Mouse (Mus musculus): ENCODE results near the gene Fus. TPM values are rescaled to one million over a fixed set of nuclear protein-coding genes. Genes with fewer than 3 reads are reported as not detected.

Gene Fus
- total and polyA plus RNA-seq, 2 experiments from 2014 or later: 25.8 to 175 TPM

DNA sequence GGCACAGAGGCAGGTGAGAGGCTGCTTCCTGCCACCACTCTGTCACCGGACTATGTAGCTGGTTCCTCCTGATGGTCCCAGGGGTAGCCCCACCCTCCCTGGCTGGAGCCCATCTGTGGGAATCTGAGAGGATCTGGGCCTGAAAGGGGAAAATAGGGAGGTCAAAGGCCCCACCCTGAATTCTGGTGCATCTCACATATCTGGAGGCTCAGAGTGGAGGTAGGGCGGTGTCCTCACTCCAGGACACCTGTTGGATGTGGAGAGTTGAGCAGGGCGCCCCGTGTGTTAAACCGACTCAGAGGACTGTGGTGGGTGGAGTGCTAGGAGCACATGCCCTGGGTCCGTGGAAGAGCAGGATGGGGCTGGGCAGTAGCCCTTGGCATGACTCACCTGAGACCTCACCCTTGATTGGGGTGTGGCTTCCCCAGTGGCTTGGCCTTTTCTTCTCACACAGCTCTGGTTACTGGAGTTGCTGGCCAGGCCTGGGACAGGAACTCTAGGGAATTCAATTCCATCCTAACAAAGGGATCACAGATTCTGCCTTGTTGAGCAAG is 20.7 kb upstream of the Fus start, which contains the start of gene Prss36:
TSS of gene Prss36 (minus strand) at position 256 of the 554 bp plus-strand sequence.
- Histone ChIP-seq H3K36me3 (replicated peaks; ENCODE audit: control insufficient read depth, insufficient read depth, low read length) (no peaks in the 10 kb centered on the region), H3K4me3 (ENCODE audit: low read depth, low read length) (no peak within 1 kb of the TSS), H3K9ac (replicated peaks; ENCODE audit: low read depth, low read length) (no peak within 1 kb of the TSS), H3K4me2 (ENCODE audit: low read depth, low read length) (no peak within 1 kb of the TSS), H3K4me1 (ENCODE audit: control insufficient read depth, insufficient read depth) (peaks cover 7% of the 10 kb centered on the region; the same call in 1 of the 2 replicates), H3K27ac (ENCODE audit: low read depth) (no peak within 1 kb of the TSS), H3K9me3 (replicated peaks; ENCODE audit: control insufficient read depth, low read length) (no peaks in the 10 kb centered on the region), H3K27me3 (ENCODE audit: control insufficient read depth, insufficient read depth, low read length) (peaks cover 12% of the 10 kb centered on the region)
- TF ChIP-seq EP300 (IDR thresholded peaks at IDR 0.05; ENCODE audit: low read depth): no peak
- no peak for TF ChIP-seq CTCF (IDR thresholded peaks at IDR 0.05; ENCODE audit: low read depth)
- DNase-seq (ENCODE audit: low spot score) (no peak), ATAC-seq (ENCODE audit: insufficient read depth, low read depth) (no peak)
- 68% methylated on average over 6 of the region's 6 CpGs for WGBS

DNA sequence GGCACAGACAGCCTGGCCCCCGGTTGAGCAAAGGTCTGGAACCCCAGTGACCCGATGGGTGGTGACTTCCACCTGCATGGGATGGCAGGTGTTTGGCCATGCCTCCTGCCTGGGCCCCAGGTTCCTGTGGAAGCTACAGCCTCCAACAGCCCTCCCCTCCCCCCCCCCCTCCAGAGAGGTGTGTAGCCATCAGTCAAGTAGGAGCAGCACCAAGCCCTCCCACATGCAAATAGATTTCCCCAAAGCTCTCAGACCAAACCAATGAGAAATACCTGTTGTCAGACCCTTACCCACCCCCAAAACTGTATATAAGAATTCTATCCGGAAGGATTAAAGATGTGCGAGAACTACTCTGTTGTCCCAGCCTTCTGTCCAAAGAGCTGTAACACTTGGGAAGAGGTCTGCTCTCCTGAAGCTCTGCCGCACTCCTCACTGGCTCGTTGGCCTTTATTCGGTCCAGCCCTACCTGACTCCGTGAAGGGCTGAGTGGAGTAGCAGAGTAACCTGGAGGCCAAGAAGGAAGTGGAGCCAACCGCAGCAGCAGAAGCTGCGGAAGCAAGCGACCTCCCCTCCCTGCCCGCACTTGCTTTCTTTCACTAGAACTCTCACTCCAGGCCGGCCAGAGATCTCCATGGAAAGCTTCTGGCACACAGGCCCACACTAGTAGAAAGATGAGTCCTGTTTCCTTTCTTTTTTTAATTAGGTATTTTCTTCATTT is 14.2 kb upstream of the Fus start:
- WGBS: 32% methylated on average over 13 of the region's 13 CpGs
- H3K27ac ChIP-seq (ENCODE audit: low read depth): no peak overlapping the region

DNA sequence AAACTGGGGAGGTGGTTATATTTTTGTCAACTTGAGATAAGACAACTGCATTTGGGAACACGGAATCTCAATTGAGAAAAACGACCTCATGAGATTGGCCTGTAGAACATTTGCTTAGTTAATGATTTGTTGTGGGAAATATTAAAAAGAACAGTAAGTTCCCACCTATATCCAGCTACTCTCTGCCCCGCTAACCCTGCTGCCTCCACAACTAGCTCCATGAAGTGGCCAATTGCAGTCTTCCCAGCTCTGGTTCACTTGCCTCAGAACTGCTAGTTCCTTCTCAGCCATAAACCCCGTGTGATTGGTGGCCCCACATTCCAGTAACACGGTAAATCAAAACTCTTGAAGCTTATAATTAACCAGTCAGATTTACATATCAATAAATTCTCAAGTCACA is 7.9 kb upstream of the Fus start:
- no peaks in the 10 kb centered on the region for H3K36me3 ChIP-seq (replicated peaks; ENCODE audit: control insufficient read depth, insufficient read depth, low read length)
- TF ChIP-seq CTCF (IDR thresholded peaks at IDR 0.05; ENCODE audit: low read depth) (no peak), EP300 (IDR thresholded peaks at IDR 0.05; ENCODE audit: low read depth) (no peak)
- DNase-seq (ENCODE audit: low spot score) (no peak), ATAC-seq (ENCODE audit: insufficient read depth, low read depth) (no peak)
- no peak overlapping the region for H3K27ac ChIP-seq (ENCODE audit: low read depth)
- H3K9ac ChIP-seq (replicated peaks; ENCODE audit: low read depth, low read length): no peak overlapping the region
- no peak overlapping the region for H3K4me3 ChIP-seq (ENCODE audit: low read depth, low read length)
- WGBS: 43% methylated on average over 5 of the region's 5 CpGs
- H3K4me2 ChIP-seq (ENCODE audit: low read depth, low read length): no peak overlapping the region
- H3K27me3 ChIP-seq (ENCODE audit: control insufficient read depth, insufficient read depth, low read length): no peaks in the 10 kb centered on the region
- H3K9me3 ChIP-seq (replicated peaks; ENCODE audit: control insufficient read depth, low read length): no peaks in the 10 kb centered on the region
- H3K4me1 ChIP-seq (ENCODE audit: control insufficient read depth, insufficient read depth): no peaks in the 10 kb centered on the region; the same call in 1 of the 2 replicates

More for the DNA sequence above, 14.2 kb upstream of the Fus start:
- Histone ChIP-seq H3K9ac (replicated peaks; ENCODE audit: low read depth, low read length) (no peak overlapping the region), H3K36me3 (replicated peaks; ENCODE audit: control insufficient read depth, insufficient read depth, low read length) (no peaks in the 10 kb centered on the region), H3K27me3 (ENCODE audit: control insufficient read depth, insufficient read depth, low read length) (no peaks in the 10 kb centered on the region), H3K4me2 (ENCODE audit: low read depth, low read length) (no peak overlapping the region), H3K9me3 (replicated peaks; ENCODE audit: control insufficient read depth, low read length) (no peaks in the 10 kb centered on the region), H3K4me1 (ENCODE audit: control insufficient read depth, insufficient read depth) (no peaks in the 10 kb centered on the region), H3K4me3 (ENCODE audit: low read depth, low read length) (no peak overlapping the region)
- no peak for TF ChIP-seq CTCF (IDR thresholded peaks at IDR 0.05; ENCODE audit: low read depth)
- DNase-seq (ENCODE audit: low spot score): no peak
- ATAC-seq (ENCODE audit: insufficient read depth, low read depth): no peak

DNA sequence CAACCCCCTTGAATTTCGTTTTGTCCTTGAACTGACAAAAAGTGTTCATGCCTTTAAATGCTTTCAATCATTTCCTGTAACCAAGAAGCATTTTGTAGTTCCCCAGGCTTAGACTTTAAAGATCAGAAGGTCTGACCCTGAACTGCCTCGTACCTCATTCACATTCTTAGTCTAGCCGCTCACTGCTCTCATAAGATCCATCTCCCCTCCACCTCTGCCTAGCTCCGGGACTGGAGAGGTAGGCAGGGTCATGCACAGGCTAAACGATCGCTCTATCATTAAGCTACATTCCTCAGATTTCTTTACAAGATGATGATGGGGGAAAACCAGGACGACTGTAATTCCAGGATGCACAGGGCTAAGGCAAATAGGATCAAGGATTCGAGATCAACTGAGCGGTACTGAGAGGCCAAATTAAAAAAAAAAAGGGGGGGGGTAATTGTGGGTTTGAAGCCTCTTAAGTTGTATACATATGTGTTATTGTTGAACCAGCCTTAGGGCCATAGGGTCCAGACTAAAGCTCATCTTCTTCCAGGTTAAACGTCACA is 812 bp upstream of the Fus start:
- H3K9ac ChIP-seq (replicated peaks; ENCODE audit: low read depth, low read length): peak overlapping the region; percentile 88
- peaks cover 18% of the 10 kb centered on the region for H3K36me3 ChIP-seq (replicated peaks; ENCODE audit: control insufficient read depth, insufficient read depth, low read length)
- H3K4me2 ChIP-seq (ENCODE audit: low read depth, low read length): peak overlapping the region; percentile 71
- no peaks in the 10 kb centered on the region for H3K27me3 ChIP-seq (ENCODE audit: control insufficient read depth, insufficient read depth, low read length)
- TF ChIP-seq EP300 (IDR thresholded peaks at IDR 0.05; ENCODE audit: low read depth) (no peak), CTCF (IDR thresholded peaks at IDR 0.05; ENCODE audit: low read depth) (no peak)
- no peak for ATAC-seq (ENCODE audit: insufficient read depth, low read depth)
- H3K9me3 ChIP-seq (replicated peaks; ENCODE audit: control insufficient read depth, low read length): no peaks in the 10 kb centered on the region
- peaks cover 21% of the 10 kb centered on the region; the same call in 1 of the 2 replicates for H3K4me1 ChIP-seq (ENCODE audit: control insufficient read depth, insufficient read depth)
- peak overlapping the region; percentile 82 for H3K4me3 ChIP-seq (ENCODE audit: low read depth, low read length)
- WGBS: 11% methylated on average over 10 of the region's 10 CpGs
- DNase-seq (ENCODE audit: low spot score): peak; percentile 14
- H3K27ac ChIP-seq (ENCODE audit: low read depth): peak overlapping the region; percentile 97

DNA sequence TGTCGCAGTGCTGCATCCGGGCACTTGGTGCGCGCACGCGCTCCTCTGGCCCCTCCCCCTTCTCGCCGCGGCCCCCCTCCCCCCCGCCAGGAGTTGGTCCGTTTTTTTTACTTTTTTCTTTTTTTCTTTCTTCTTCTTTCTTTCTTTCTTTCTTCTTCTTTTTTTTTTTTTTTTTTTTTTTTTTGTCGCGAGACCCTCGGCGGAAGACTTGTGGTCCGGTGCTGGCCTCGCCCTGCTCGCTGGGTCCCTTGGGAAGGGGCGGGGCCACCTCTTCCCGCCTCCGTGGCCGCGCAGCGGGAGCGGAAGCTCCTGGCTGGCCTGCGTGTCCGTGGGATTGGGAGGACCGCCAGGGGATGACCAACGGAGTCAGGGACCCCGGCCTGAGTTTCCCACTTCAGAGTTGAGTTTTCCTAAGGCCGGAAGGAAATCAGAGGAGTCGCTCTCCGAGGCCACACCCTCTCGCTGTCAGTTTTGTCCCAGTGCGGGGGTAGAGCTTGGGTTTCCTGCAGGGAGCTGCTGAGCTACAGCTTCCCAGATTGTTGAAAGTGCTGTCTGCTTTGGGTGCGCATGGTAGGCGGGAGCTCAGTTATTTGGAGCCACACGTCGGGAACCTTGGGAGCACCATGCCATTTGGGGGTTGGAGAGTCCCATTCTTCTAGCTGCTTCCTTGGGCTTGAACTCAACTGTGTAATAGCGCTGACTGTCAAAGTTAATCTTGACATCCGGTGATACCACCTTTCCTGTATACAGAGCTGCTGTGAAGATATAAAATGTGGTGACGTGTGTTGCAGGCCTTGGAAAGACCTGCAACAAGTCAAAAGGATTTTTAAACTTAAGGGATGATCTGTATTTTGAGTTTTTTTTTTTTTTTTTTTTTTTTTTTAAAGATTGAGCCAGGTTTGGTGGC is 918 bp downstream of the Fus start:
- WGBS: under 1% methylated on average over 41 of the region's 42 CpGs
- Histone ChIP-seq H3K27ac (ENCODE audit: low read depth) (peak overlapping the region; percentile 97), H3K9me3 (replicated peaks; ENCODE audit: control insufficient read depth, low read length) (no peaks in the 10 kb centered on the region), H3K4me1 (ENCODE audit: control insufficient read depth, insufficient read depth) (peaks cover 21% of the 10 kb centered on the region; the same call in 1 of the 2 replicates), H3K27me3 (ENCODE audit: control insufficient read depth, insufficient read depth, low read length) (no peaks in the 10 kb centered on the region), H3K9ac (replicated peaks; ENCODE audit: low read depth, low read length) (peak overlapping the region; percentile 88), H3K4me2 (ENCODE audit: low read depth, low read length) (peak overlapping the region; percentile 71), H3K4me3 (ENCODE audit: low read depth, low read length) (peak overlapping the region; percentile 82), H3K36me3 (replicated peaks; ENCODE audit: control insufficient read depth, insufficient read depth, low read length) (peaks cover 35% of the 10 kb centered on the region)
- peak; percentile 65 for DNase-seq (ENCODE audit: low spot score)
- ATAC-seq (ENCODE audit: insufficient read depth, low read depth): peak; percentile 67
- no peak for TF ChIP-seq EP300 (IDR thresholded peaks at IDR 0.05; ENCODE audit: low read depth)
- no peak for TF ChIP-seq CTCF (IDR thresholded peaks at IDR 0.05; ENCODE audit: low read depth)

Measured in heart, postnatal 0 days (tissue).